Mouse (Mus musculus) forelimb bud, embryonic 11.5 days (tissue): ENCODE data around the gene Zfp618.
A peak's percentile ranks its signal among the peaks of the same experiment; 100 is the strongest.

Experiments used
- DNase-seq: peaks from one replicate; pipeline ENCODE4 v3.0.0-alpha.2; 2012; ENCODE audit warnings: low read depth, low spot score

Zfp618 gene

GRCm38 (mm10) chr4:62965497-62966302, at the start of gene Zfp618:
Zfp618 (plus strand) TSS chr4:62965573.
- DNase-seq, result peak; percentile 35

DNA sequence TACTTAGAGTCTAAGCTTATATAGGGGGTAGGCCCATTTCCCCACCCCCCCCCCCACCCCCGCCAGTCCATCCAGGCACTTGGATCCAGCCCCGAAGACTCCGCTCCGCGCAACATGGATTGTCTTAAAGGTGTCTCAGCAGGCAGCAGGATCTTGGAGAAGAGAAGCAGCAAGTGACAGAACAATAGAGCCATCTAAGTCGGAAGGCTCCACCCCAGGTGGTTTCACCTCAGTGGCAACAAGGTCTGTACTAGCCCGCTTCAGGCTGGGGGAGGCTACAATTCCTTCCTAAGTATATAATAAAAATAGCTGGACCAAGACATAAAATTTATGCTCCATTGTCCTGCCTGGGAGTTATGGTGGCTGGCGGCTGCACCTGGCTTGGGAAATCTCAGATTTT, 48.3 kb upstream of the Zfp618 start:
- no peak for DNase-seq

DNA sequence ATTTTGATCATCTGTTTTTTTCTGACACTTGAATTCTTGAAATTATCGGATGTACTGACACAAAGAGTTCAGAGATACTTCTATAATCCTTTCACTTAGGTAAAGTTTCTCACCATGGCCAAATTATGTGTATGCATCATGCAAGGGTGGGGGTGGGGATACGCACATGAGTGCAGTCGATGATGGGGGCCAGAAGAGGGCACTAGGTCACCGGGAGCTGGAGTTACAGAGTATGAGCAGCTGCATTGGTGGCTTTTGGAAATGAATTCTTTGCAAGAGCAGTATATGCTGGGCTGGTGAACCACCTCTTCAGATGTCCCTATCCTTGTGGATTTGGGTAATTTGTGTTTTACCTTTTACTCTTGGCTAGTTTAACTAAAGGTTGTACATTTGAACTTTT, 31.6 kb upstream of the Zfp618 start:
- no peak for DNase-seq

DNA sequence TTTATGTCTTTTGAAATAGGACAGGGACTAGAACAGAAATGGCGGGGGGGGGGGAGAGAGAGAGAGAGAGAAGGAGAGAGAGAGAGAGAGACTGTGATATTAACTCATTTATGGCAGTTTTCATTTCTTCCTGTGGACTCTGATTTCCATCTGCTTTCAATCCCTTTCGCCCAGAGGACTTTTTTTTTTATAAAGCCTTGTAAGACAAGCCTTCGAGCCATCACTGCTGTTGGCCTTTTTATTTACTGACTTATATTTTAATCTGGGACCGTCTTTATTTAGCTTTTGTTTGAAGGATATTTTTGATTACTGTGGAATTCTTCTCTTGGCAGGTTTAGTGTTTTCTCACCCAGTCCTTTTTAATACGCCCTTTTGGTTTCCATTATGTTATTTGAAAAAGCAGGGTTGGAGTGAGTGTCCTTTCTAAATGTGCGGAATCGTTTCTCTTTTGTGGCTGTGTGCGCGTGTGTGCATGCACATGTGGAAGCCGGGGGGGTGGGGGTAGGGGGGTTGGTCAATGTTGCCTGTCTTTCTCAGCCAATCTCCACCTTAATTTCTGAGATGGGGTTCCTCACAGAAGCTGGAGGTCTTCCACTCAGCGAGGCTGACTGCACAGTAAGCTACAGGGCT, 29.7 kb upstream of the Zfp618 start:
- no peak for DNase-seq

DNA sequence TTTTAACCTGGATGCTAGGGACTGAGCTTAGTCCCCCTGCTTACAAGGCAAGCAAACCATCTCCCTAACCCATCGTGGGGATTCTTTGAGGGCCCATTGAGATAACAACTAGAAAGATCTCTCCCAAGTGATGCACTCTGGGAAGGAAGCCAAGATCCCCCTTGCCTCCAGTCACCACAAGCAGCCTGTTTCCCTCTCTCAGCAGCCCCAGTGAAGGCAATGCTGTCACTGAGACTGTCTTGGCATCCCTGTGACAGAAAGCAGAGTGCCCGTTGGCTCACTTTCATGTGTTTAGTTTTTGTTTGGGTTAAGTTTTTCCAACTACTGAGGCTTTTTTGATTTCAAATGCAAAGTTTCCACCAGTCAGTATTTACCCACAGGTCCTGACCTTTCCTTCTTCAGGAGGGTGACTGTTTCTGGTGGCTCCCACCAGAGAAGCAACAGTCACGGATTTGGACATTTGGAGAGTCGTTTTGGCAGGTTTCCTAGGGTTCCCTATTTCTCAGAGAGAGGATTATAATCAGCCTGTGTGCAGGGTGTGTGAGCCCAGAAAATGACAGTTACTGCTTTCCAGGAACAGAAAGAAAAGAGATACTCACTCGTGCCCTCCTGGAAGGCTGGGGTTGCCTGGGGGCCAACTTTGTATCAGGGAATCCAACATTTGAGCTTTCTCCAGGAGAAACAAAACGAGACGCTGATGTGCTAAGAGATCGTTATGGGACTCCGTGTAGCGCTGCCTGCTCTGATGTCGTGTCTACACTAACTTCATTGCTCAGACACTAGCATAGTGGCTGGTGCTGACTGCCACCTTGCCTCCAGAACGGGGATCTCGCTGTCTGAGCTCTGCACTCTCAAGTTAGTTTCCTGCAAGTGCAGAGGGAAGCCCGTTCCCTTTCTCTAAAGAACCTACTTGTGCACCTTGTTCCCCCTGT, 23.1 kb upstream of the Zfp618 start:
- no peak for DNase-seq

DNA sequence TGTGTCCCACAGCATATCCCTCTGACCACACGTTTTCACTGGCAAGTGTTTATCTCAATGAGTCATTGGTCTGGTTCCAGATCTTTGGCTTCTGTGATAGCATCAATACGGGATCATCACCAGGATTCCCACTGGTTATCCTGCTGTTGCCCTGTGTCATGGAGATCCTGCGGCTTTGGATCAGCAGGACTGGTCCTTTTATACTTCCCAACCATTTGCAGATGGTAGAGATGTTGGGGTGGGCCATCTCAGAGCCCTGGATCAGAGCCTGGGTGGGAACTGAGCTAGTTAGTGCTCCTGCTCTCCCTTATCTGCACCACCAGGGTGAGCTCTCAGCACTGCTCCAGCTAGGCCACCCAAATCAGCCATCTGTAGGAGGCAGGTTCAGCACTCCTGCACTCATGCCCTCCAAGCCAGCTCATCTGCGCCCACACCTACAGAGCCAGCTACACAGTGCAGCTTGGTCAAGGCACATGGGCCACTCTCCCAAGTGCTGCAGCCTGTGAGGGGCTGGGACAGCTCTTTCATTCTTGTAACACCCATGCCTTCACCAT, 21.0 kb upstream of the Zfp618 start:
- no peak for DNase-seq

DNA sequence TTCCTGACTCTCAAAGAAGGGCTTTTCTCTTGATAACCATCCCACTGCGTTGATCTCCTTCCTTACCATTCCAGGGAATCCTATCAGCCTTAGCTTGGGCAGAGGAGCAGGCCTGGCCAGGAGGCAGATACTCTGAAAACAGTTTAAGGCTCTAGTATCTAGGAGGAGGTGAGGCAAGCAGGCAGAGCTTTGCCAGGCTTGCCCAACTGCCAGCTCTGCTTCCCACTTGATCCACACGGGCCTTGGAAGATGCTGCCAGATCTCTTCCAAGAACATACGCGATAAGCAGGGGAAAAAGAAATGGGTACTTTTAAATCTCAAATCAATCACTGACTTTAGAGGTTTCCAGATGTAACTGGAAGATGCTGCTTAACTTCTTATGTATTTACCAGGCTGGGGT, 1.6 kb upstream of the Zfp618 start:
- DNase-seq, result no peak

DNA sequence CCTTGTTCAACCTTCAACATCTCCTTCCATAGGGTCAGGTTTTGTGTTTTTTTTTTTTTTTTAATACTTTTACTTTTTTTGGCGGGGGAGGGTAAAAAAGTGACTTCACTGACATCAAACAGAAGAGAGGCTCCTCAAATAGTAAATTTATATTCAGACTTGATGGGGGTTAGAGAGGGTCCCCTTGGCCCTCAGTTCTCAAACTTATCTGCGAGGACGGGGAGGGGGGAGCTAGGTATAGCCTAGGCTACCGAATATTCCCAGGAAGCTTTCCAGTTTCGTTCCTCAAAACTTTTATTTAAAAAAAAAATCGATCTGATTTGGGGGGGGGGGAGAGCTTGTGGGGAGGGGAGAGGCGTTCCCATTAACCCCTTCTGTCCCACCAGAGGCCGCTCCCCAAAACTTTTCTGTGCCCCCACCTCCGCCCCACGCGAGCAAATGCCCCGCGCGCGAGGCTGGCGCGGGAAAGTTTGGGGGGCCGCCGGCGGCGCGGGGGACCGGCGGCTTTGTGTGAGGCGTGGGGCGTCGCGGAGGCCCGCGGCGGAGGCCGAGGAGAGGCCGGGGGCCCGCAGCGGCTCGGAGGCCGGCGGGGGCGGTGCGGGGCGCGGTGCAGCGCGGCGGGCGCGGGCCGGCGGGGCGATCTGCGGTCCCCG, 403 bp upstream of the Zfp618 start:
- DNase-seq, result no peak

GRCm38 (mm10) chr4:62969526-62969925, 4.2 kb downstream of the Zfp618 start:
- DNase-seq, result no peak

- no peak for DNase-seq
Measured at GRCm38 (mm10) chr4:62971991-62972390, 6.6 kb downstream of the Zfp618 start.

DNA sequence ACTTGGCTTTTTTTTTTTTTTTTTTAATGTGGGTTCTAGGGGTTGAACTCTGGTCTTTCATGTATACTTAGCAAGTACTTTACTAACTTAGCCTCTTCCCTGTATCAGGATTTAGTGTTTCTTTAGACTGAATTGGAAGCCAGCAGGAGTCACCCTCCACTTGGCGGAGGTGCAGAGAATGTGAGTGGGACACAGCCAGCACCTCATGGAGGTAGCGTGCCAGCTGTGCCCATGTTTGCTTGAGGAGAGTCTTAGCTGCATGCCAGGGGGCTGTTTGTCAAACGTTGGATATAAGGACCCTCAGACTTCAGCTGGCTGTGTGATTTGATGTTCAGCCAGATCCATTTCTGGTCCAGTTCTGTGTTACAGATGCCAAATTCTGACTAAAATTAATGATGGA, 7.7 kb downstream of the Zfp618 start:
- no peak for DNase-seq

GRCm38 (mm10) chr4:62974901-62975300, 9.5 kb downstream of the Zfp618 start:
- DNase-seq, result no peak

- DNase-seq, result no peak
Measured at GRCm38 (mm10) chr4:62975541-62975940, 10.2 kb downstream of the Zfp618 start.

GRCm38 (mm10) chr4:62977454-62977853, 12.1 kb downstream of the Zfp618 start:
- DNase-seq, result no peak

DNA sequence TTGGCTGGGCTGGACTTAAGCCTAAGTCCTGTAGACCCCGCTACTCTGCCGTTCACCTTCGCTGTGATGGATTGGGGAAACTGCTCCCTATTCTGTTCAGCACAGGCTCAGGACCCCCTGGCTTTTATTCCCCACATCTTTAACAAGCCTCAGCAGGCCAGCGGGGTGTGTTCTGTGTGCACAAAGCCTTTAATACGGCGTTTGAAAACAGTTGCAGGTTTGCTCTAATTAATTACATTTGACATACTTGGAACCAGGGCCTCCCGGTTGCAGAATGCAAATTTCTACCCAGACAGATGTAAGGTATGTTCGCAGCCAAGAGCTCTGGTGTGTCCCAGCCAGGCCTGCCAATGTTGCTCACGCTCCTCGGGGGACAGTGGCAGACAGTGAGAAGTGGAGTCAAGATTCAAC, 13.1 kb downstream of the Zfp618 start:
- DNase-seq, result no peak

DNA sequence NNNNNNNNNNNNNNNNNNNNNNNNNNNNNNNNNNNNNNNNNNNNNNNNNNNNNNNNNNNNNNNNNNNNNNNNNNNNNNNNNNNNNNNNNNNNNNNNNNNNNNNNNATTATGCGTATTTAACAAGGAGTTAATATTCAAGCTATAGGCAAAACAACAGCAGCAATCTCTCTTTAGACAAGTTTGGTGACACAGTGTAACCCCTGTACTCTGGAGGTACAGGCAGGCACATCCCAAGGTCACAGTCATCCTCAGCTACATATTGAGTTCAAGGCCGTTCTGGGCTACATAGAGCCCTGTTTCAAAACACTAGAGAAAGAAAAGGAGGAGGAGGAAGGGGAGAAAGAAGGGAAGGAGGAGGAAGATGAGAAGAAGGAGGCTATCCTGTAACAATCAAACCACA, 16.2 kb downstream of the Zfp618 start:
- DNase-seq, result no peak

GRCm38 (mm10) chr4:62983556-62983955, 18.2 kb downstream of the Zfp618 start:
- DNase-seq, result no peak

- DNase-seq, result no peak
Measured at GRCm38 (mm10) chr4:62991336-62991735, 26.0 kb downstream of the Zfp618 start.

DNA sequence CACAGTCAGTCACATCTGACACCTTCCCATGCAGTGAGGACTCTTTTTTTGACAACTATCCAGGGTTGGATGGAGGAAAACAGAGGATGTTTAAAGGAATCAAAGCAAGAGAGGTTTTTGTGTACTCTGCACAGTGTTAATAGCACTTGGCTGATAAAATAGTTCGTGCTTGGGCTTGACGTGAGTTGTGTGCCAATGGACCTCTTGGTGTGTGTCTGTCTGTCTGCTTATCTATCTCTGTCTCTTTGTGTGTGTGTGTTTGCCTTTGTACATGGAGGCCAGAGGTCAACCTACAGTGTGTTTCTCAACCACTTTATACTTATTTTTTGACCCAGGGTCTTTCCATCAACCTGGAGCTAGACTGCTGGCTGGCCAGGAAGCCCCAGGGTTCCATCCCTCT, 27.8 kb downstream of the Zfp618 start:
- no peak for DNase-seq

GRCm38 (mm10) chr4:62997606-62998005, 32.2 kb downstream of the Zfp618 start:
- no peak for DNase-seq

DNA sequence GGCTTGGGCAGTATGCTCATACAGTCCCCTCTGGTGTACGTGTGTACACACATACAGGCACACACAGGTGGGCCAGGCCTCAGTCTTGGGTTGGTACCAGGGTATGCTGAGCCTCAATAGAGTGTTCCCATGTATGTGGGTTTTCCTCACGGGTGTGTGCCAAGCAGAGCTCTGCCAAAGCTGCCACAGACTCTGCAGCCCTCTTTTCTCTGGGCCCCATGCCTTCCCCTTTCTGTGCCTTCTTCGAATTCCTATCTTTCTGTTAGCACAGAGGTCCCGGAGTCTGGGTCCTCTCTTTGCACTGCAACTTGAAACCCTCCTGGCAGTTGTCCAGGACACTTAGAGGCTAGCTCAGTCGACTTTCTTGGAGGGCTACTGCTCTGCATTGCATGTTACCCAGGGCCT, 33.1 kb downstream of the Zfp618 start:
- DNase-seq, result peak; percentile 35
